Mouse (Mus musculus): ENCODE data around the gene Rps6kc1.
"Not testable (repeated sequence)": the region's sequence is repeated elsewhere in the genome, so short reads cannot be mapped to it uniquely, and the experiment has no call there.

The Rps6kc1 gene

DNA sequence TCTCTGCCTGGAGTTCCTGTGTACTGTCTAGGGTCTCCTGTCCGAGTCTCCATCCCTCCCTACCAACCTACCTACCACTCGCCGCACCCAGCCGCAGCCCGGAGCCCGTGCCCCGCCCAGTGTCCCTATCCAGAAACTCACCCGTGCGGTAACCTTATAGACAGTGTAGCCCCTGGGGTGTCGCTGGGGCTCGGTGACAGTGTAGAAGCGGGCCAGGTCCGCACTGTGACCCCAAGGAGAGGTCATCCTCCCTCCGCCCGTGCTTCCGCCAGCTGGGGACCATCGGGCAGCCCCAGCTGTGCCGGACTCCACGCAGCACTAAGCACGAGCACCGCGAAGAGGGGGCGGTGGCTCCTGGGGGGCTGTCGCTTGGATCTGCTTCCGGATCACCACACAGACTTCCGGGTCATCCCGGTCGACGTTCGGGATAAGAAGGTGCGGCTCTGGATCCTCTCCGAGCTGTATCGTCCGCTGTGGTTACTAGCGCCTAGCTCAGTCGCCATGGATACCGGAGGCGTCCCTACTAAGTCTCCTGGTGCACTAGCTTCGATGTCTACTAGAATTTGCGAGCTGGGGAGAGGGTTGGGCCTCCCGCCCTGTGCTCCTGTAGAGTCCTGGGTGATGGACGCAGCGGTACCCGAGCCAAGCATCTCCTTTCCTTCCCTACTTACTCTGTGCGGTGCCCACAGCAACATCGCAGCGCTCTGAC lies at the start of gene Rps6kc1:
Gene Rps6kc1, minus strand, starts transcription at position 356 of the 709 bp plus-strand sequence.
- peak; percentile 76 to 80 for DNase-seq (ENCODE audit: low spot score in 2 of 2)

GRCm38 (mm10) chr1:190958821-190959220 lies 47.3 kb upstream of the Rps6kc1 start:
- DNase-seq (ENCODE audit: low spot score in 2 of 2): no peak

- DNase-seq (ENCODE audit: low spot score in 2 of 2): no peak
Observed at GRCm38 (mm10) chr1:190953009-190953408, 41.4 kb upstream of the Rps6kc1 start.

- DNase-seq (ENCODE audit: low spot score in 2 of 2): no peak
Observed at GRCm38 (mm10) chr1:190951014-190951413, 39.4 kb upstream of the Rps6kc1 start.

DNA sequence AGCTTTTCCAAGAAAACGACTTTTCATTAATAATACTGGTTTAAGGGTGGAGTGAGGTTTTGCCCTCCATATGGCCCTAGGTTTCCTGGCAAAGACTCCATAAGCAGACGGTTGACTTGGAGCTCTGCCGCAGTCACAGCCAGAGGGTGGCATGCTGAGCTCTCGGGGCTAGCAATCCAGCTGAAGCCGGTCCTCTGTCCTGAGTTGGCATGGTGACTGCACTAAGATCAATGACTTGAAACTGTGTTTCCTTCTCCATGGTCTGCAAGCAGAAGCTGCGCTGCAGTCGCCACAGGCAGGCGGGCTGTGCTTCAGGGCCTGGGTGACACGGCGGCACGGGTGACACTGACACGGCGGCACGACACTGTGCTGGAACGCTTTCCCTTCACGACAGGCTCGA lies 37.3 kb upstream of the Rps6kc1 start:
- peak in 1 of 2 experiments; percentile 55 for DNase-seq (ENCODE audit: low spot score in 2 of 2)

GRCm38 (mm10) chr1:190948439-190948838 lies 36.9 kb upstream of the Rps6kc1 start:
- peak in 1 of 2 experiments; percentile 31 for DNase-seq (ENCODE audit: low spot score in 2 of 2)

DNA sequence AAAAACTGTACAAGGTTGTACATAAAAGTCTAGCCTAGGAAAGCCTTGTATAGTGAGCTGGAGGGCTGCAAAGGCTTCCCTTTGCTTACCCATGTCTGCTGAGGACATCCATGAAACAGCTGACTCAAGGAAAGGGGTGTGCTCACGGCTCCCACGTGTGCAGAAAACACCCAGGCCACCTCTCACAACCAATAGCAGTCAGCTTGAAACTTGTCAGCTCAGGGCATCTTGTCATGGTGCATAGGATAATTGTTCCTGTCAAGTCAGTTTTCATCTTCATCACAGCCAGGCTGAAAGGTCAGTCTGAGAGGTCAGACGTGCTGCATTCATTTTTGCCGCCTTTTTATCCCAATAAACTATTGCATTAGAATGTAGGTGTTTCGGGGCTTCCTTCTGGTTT lies 36.4 kb upstream of the Rps6kc1 start:
- no peak for DNase-seq (ENCODE audit: low spot score in 2 of 2)

DNA sequence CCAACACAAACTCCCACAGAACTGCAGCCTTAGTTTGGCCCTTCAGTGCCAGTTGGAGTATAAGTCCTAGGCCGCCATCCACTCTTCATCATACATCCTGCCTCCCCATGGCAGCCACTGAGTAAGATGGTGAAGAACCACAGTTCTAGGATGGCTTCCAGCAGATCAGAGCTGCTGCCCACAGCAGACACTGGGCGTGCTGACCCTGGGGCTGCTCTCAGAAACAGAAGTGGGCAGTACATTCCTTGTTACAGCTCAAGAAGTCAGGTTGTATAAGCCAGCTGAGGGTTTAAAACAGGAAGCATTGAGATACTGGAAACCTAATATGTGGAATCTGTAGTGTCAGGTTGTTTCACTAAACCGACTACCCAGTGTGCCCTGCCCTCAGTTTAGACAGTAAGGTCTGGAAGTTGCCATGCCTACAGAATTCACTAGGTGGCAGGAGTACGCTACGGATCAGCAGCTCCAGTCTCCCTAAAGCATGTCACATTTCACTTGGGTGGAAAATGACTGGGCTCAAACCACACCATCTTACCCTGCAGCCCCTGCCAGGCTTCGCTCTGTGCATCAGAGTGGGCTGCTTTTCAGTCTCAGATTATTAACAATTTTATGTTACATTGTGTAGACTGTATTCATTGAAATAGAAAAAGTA lies 32.7 kb upstream of the Rps6kc1 start:
- peak; percentile 56 to 81 for DNase-seq (ENCODE audit: low spot score in 2 of 2)

DNA sequence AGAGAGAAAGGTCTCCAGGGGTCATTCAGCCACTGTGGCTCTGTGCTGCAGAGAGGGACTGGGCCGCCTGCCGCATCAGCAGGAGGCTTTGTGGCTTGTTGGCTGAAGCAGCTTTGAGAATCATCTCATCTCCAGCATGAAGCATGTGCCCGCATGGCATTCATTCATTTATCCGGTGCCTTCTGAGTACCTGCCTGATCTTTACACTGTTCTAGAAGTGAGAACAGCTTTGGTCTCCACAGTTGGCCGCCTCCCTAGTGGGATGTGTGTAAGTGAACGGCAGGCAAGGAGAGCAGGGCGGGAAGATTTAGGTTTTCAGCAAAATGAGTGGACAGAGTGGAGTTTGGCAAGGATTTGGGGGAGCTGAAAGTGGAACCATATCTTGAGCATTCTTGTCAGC lies 28.2 kb upstream of the Rps6kc1 start:
- no peak for DNase-seq (ENCODE audit: low spot score in 2 of 2)

DNA sequence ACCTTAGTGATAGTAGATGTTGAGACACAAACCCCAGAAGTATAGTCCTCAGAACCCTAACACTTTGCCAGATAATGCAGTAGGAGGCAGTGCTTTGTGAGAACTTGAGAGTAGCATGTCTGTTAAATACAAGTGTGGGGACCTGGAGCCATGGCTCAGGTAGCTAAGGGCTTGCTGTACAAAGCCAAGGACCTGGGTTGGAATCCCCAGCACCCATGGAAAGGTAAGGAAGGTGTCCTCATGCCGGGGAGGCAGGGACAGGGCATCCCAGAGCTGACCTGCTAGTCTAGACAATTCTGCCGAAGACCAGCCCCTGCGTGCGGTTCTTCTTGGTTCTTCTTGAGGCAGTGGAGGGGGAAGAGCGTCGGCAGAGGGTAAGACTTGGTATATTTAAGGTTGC lies 18.6 kb upstream of the Rps6kc1 start:
- no peak for DNase-seq (ENCODE audit: low spot score in 2 of 2)

DNA sequence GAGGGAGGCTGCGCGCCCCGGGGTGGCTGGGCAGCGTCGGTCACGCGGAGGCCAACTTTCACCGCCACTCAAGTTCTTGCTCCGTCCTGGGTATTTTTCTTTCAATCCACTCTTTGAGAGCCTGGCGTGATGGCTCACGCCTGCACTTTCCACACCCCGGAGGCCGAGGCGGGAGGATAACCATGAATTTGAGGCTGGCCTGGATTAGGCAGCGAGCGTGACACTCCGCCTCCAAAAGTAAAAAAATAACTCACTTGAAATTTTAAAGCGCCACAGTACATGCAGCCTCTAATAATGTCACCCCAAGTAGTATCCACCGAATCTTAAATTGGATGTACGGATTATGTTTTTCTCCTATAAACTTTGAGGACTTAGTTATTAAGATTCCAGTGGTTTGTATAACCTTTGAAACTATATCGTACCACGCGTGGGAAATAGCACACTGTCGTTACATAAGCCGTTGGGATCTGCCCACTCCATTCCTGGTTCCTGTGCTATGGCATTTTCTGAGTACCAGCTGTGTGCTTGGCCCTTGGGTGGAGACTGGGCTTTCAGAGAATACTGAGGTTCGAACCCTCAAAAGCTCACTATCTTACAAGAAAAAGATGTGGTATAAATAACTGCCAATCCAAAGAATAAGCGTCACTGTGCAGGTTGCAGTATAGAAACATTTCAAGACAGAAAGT lies 17.6 kb upstream of the Rps6kc1 start:
- DNase-seq (ENCODE audit: low spot score in 2 of 2): no peak

- DNase-seq (ENCODE audit: low spot score in 2 of 2): peak; percentile 87 to 95
Observed at GRCm38 (mm10) chr1:190928370-190929009, 16.9 kb upstream of the Rps6kc1 start.

GRCm38 (mm10) chr1:190927751-190928369 lies 16.3 kb upstream of the Rps6kc1 start:
- no peak for DNase-seq (ENCODE audit: low spot score in 2 of 2)

- no peak for DNase-seq (ENCODE audit: low spot score in 2 of 2)
Observed at GRCm38 (mm10) chr1:190927311-190927710, 15.7 kb upstream of the Rps6kc1 start.

- not testable (repeated sequence) for DNase-seq (ENCODE audit: low spot score in 2 of 2)
Observed at GRCm38 (mm10) chr1:190924812-190925211, 13.2 kb upstream of the Rps6kc1 start, which contains the start of gene Angel2. Gene Angel2, plus strand, starts transcription at chr1:190925112.

GRCm38 (mm10) chr1:190919725-190920469 lies 8.3 kb upstream of the Rps6kc1 start:
- no peak for DNase-seq (ENCODE audit: low spot score in 2 of 2)

GRCm38 (mm10) chr1:190918938-190919337 lies 7.4 kb upstream of the Rps6kc1 start:
- no peak for DNase-seq (ENCODE audit: low spot score in 2 of 2)

GRCm38 (mm10) chr1:190912623-190913022 lies 1.1 kb upstream of the Rps6kc1 start:
- no peak for DNase-seq (ENCODE audit: low spot score in 2 of 2)

- no peak for DNase-seq (ENCODE audit: low spot score in 2 of 2)
Observed at GRCm38 (mm10) chr1:190910836-190911235, 734 bp downstream of the Rps6kc1 start.

- DNase-seq (ENCODE audit: low spot score in 2 of 2): no peak
Observed at GRCm38 (mm10) chr1:190904714-190905113, 6.9 kb downstream of the Rps6kc1 start.

DNA sequence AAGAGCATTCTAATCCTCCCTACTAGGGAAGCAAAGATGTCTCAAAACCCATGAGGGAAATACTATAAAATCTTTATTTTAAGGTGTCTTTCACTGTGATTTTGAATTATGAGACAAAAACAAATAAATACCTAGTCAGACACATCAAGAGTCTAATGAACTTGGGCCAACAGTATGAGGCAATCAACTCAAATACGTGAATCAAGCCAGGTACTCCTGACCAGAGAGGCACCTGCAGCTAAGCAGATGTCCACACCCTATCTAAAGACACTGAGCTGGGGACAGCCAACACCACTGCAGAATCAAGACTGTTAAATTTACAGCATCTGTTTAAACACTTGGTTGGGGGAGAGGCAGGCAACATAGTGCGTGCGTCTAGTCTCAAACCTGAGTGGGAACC lies 7.4 kb downstream of the Rps6kc1 start:
- no peak for DNase-seq (ENCODE audit: low spot score in 2 of 2)

All from cerebellum, postnatal 4 days (tissue).